7 mouse cellular contexts compared by ENCODE assay signal in genomic region chr15:5068801-5069518, GRCm38 (mm10). TPM values are rescaled to one million over a fixed set of nuclear protein-coding genes. Genes with fewer than 3 reads are reported as not detected.
A peak's percentile ranks its signal among the peaks of the same experiment; 100 is the strongest.
DNase-seq lines count a peak whose midpoint lies in the region; ATAC-seq and TF ChIP-seq lines count a peak whose summit lies in the region.

No protein-coding gene starts in this region.

- no peak overlapping the region for H3K27ac ChIP-seq in forebrain, embryonic 16.5 days (ENCODE audit: low read length)
- H3K27ac ChIP-seq in hindbrain, embryonic 11.5 days (ENCODE audit: low read depth, low read length), result no peak overlapping the region

- peak; percentile 79 for TF ChIP-seq CTCF in brain, embryonic 14.5 days (IDR thresholded peaks at IDR 0.05; ENCODE audit: borderline replicate concordance, extremely low read depth, insufficient read depth, insufficient read length)

- H3K27me3 ChIP-seq in forebrain, embryonic 16.5 days (replicated peaks; ENCODE audit: control insufficient read depth, insufficient read depth, low read length), result no peaks in the 10 kb centered on the region
- no peaks in the 10 kb centered on the region for H3K27me3 ChIP-seq in hindbrain, embryonic 11.5 days (ENCODE audit: control insufficient read depth, insufficient read depth, low read length)

- ATAC-seq in forebrain, embryonic 16.5 days, result peak; percentile 68
- ATAC-seq in hindbrain, embryonic 11.5 days (ENCODE audit: low FRiP score), result 0 out of 2 replicates have a peak, but pooled peaks have one; percentile 14

- no peaks in the 10 kb centered on the region for H3K9me3 ChIP-seq in forebrain, embryonic 16.5 days (ENCODE audit: control insufficient read depth, low read length)
- H3K9me3 ChIP-seq in hindbrain, embryonic 11.5 days (ENCODE audit: control insufficient read depth, low read length), result no peaks in the 10 kb centered on the region

- H3K4me2 ChIP-seq in forebrain, embryonic 16.5 days (ENCODE audit: low read length), result no peak overlapping the region
- no peak overlapping the region for H3K4me2 ChIP-seq in hindbrain, embryonic 11.5 days (replicated peaks; ENCODE audit: low read depth, low read length)

- no peaks in the 10 kb centered on the region for H3K36me3 ChIP-seq in forebrain, embryonic 16.5 days (ENCODE audit: control insufficient read depth, insufficient read depth)
- no peaks in the 10 kb centered on the region for H3K36me3 ChIP-seq in hindbrain, embryonic 11.5 days (ENCODE audit: control insufficient read depth, insufficient read depth, low read length)

- H3K4me1 ChIP-seq in forebrain, embryonic 16.5 days (replicated peaks; ENCODE audit: control insufficient read depth, insufficient read depth, low read length), result no peaks in the 10 kb centered on the region
- H3K4me1 ChIP-seq in hindbrain, embryonic 11.5 days (replicated peaks; ENCODE audit: control insufficient read depth, insufficient read depth, low read length), result no peaks in the 10 kb centered on the region

- no peak overlapping the region for H3K9ac ChIP-seq in forebrain, embryonic 16.5 days (replicated peaks; ENCODE audit: low read depth, low read length)
- no peak overlapping the region for H3K9ac ChIP-seq in hindbrain, embryonic 11.5 days (ENCODE audit: low read depth, low read length)

- WGBS in forebrain, embryonic 16.5 days, result 61% methylated on average over 15 of the region's 15 CpGs
- 62% methylated on average over 15 of the region's 15 CpGs for WGBS in hindbrain, embryonic 11.5 days

- DNase-seq in MN1 (ENCODE audit: low spot score), result peak; percentile 23
- peak; percentile 81 for DNase-seq in brain, embryonic 14.5 days (ENCODE audit: low read depth)
- DNase-seq in hindbrain, embryonic 11.5 days (ENCODE audit: low spot score), result peak; percentile 30
- peak; percentile 22 to 29 for DNase-seq in layer of hippocampus, postnatal 25 days (ENCODE audit: extremely low spot score in 1 of 2, low spot score in 1 of 2)
- DNase-seq in mesoderm, embryonic 11.5 days (ENCODE audit: low read depth, low spot score), result peak; percentile 39
- DNase-seq in urinary bladder, postnatal 36 days (ENCODE audit: low spot score in 2 of 2), result peak; percentile 32 to 46

- no peak overlapping the region for H3K4me3 ChIP-seq in forebrain, embryonic 16.5 days (replicated peaks; ENCODE audit: low read length)
- H3K4me3 ChIP-seq in hindbrain, embryonic 11.5 days (ENCODE audit: low read depth, low read length), result no peak overlapping the region

- TF ChIP-seq POLR2A in brain, embryonic 14.5 days (IDR thresholded peaks at IDR 0.05; ENCODE audit: borderline replicate concordance, extremely low read depth, insufficient read depth, insufficient read length, poor library complexity, severe bottlenecking), result no peak

RNA-seq across cellular contexts. Expression of gene C7, which starts 5.4 kb away (rescaled TPM):
- polyA plus RNA-seq in brain, embryonic 14.5 days (2012; rRNA removed), result 0.14 and 0.20 TPM in 2 replicates
- polyA plus RNA-seq in forebrain, embryonic 16.5 days (2015; fragmentation: Nextera tagmentation; extraction: Ambion mirVana), result 0.08 TPM in 1 of 2 replicates, not detected in the other
- polyA plus RNA-seq in hindbrain, embryonic 11.5 days (2014; fragmentation: Nextera tagmentation; extraction: Ambion mirVana), result not detected in 2 replicates
- under 1 TPM; 0.25 to 0.35 TPM for total RNA-seq in layer of hippocampus, postnatal 25 days (2021)

RNA-seq across cellular contexts. Expression of gene Card6, which starts 39.4 kb away (rescaled TPM):
- 0.48 and 0.70 TPM in 2 replicates for polyA plus RNA-seq in brain, embryonic 14.5 days (2012; rRNA removed)
- 0.35 and 0.40 TPM in 2 replicates for polyA plus RNA-seq in forebrain, embryonic 16.5 days (2015; fragmentation: Nextera tagmentation; extraction: Ambion mirVana)
- polyA plus RNA-seq in hindbrain, embryonic 11.5 days (2014; fragmentation: Nextera tagmentation; extraction: Ambion mirVana), result 1.3 and 1.6 TPM in 2 replicates
- 1 to 10 TPM; 4.3 to 4.9 TPM for total RNA-seq in layer of hippocampus, postnatal 25 days (2021)

RNA-seq across cellular contexts. Expression of gene Rpl37, which starts 47.5 kb away (rescaled TPM):
- polyA plus RNA-seq in brain, embryonic 14.5 days (2012; rRNA removed), result 979 and 999 TPM in 2 replicates
- 335 and 339 TPM in 2 replicates for polyA plus RNA-seq in forebrain, embryonic 16.5 days (2015; fragmentation: Nextera tagmentation; extraction: Ambion mirVana)
- 482 and 496 TPM in 2 replicates for polyA plus RNA-seq in hindbrain, embryonic 11.5 days (2014; fragmentation: Nextera tagmentation; extraction: Ambion mirVana)
- 100 to 1,000 TPM; 267 to 278 TPM for total RNA-seq in layer of hippocampus, postnatal 25 days (2021)

Comparison
In these comparisons a context has a peak if more than half of its experiments do, and no peak if none do; other contexts are left out.
1. DNase-seq: peak in every context shown above with its lines; median percentile 81 in brain, embryonic 14.5 days; 39 in mesoderm, embryonic 11.5 days; 39 in urinary bladder, postnatal 36 days; 30 in hindbrain, embryonic 11.5 days; 26 in layer of hippocampus, postnatal 25 days; 23 in MN1.